Mouse (Mus musculus) liver, embryonic 14.5 days (tissue): ENCODE data around the gene Vmn2r40.
"Not testable (repeated sequence)": the region's sequence is repeated elsewhere in the genome, so short reads cannot be mapped to it uniquely, and the experiment has no call there.

Source experiments
- CTCF ChIP-seq: IDR thresholded peaks from 2 replicates; pipeline ENCODE4 v1.5.1; 2016; ENCODE audit warnings: antibody characterized with exemption, low read depth, control low read depth
- EP300 ChIP-seq: IDR thresholded peaks from 2 replicates; pipeline ENCODE4 v1.6.1; 2016; ENCODE audit warnings: antibody characterized with exemption, low read depth

DNA sequence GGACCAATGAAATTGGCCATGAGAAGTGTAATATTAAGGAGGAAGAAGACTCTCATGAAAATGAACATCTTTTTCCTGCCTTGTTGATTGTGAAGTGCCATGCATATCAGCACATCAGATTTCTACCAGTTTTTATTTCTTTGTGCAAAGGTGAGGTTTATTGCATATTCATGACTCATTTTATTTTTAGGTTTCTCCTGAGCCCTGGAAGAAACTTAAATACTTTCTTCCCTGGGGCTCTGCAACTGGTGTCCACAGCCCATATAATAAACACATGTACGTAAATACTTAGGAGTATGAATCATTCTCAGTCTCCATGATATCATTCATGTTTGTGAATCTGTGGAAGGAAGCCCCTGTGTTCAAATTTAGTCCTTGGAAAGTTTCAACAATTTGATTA is at the start of gene Vmn2r40:
- not testable (repeated sequence) for TF ChIP-seq EP300, CTCF
